Mouse (Mus musculus) stomach, postnatal 0 days (tissue): Measurements from ENCODE around the gene Abca3. TPM values are rescaled to one million over a fixed set of nuclear protein-coding genes. Genes with fewer than 3 reads are reported as not detected.
A peak's percentile ranks its signal among the peaks of the same experiment; 100 is the strongest.

Experiments
- ATAC-seq: fragments of 200-750 bp; cut with Nextera tagmentation; 2 replicates; pipeline ENCODE4 v1.8.0; 2017; ENCODE audit not compliant: low FRiP score, low TSS enrichment
- DNase-seq: peaks from one replicate; pipeline ENCODE4 v3.0.0-alpha.2; 2016; ENCODE audit warnings: low spot score
- H3K27ac ChIP-seq: fragments of 300-500 bp; sonication (generic); replicated peaks from 2 replicates; pipeline ENCODE4 v1.5.1; 2014; ENCODE audit warnings: mild to moderate bottlenecking, control low read depth
- H3K27me3 ChIP-seq: fragments of 300-500 bp; sonication (generic); 2 replicates; pipeline ENCODE4 v1.6.1; 2014; ENCODE audit warnings: low read length; ENCODE audit not compliant: control insufficient read depth, insufficient read depth
- H3K36me3 ChIP-seq: fragments of 300-500 bp; sonication (generic); 2 replicates; pipeline ENCODE4 v1.6.1; 2014; ENCODE audit warnings: low read length, mixed read lengths; ENCODE audit not compliant: control insufficient read depth, insufficient read depth
- H3K4me1 ChIP-seq: fragments of 300-500 bp; sonication (generic); replicated peaks from 2 replicates; pipeline ENCODE4 v1.6.1; 2014; ENCODE audit warnings: antibody characterized with exemption; ENCODE audit not compliant: control insufficient read depth, insufficient read depth
- H3K4me2 ChIP-seq: fragments of 300-500 bp; sonication (generic); replicated peaks from 2 replicates; pipeline ENCODE4 v1.6.1; 2014; ENCODE audit warnings: low read depth, mild to moderate bottlenecking, control low read depth, moderate library complexity
- H3K4me3 ChIP-seq: fragments of 300-500 bp; sonication (generic); 2 replicates; pipeline ENCODE4 v1.5.1; 2014; ENCODE audit warnings: low read depth, low read length, control low read depth
- H3K9ac ChIP-seq: fragments of 300-500 bp; sonication (generic); 2 replicates; pipeline ENCODE4 v1.6.1; 2014; ENCODE audit warnings: mild to moderate bottlenecking, low read length, control low read depth, mixed read lengths
- H3K9me3 ChIP-seq: fragments of 300-500 bp; sonication (generic); 2 replicates; pipeline ENCODE4 v1.6.1; 2016; ENCODE audit warnings: low read length; ENCODE audit not compliant: control insufficient read depth
- CTCF ChIP-seq: IDR thresholded peaks from 2 replicates; pipeline ENCODE4 v1.5.1; 2016; ENCODE audit warnings: antibody characterized with exemption, low read depth, mild to moderate bottlenecking, moderate library complexity
- EP300 ChIP-seq: optimal IDR thresholded peaks from 2 replicates; pipeline ENCODE3; 2016; ENCODE audit warnings: antibody characterized with exemption
- WGBS: fragments of 180-500 bp; shearing (Covaris S2); extraction: QIAGEN DNeasy Blood & Tissue Kit; methylation state at CpG from one replicate; pipeline ENCODE4 v1.1.7; 2014; 5-methylcytosine and 5-hydroxymethylcytosine counted together
- polyA plus RNA-seq: library from polyadenylated mRNA; unstranded; fragments of >200 nt; fragmentation: Nextera tagmentation; extraction: Ambion mirVana; gene quantifications from 2 replicates; pipeline ENCODE4 v1.2.1, GENCODE M21; 2015

Abca3 gene
- polyA plus RNA-seq, 1 experiment from 2014 or later, result 9.2 TPM

DNA sequence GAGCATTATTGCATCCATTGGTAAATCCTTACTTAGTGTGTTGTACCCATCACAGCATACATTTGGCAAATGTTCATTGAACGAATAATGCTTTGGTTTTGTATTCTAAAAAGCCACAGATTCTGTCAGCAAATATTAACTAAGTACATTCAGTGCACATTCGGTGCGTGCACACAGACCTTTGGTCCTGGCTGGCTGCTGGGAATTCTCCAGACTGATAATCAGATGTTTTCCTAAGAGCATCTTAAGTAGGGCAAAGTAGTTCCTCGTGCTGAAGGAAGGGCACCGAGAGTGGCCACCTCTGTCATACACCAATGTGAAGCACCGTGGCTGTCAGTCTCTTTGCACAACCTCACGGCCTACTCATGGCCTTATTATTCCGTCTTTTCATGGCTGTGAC, 7.3 kb downstream of the Abca3 start:
- Histone ChIP-seq H3K36me3 (no peaks in the 10 kb centered on the region), H3K4me1 (no peaks in the 10 kb centered on the region), H3K4me2 (no peak overlapping the region), H3K27ac (no peak overlapping the region; the same call in 1 of the 2 replicates), H3K4me3 (no peak overlapping the region), H3K9me3 (no peaks in the 10 kb centered on the region), H3K9ac (no peak overlapping the region), H3K27me3 (no peaks in the 10 kb centered on the region)
- no peak for ATAC-seq
- no peak for DNase-seq
- 74% methylated on average over 8 of the region's 8 CpGs for WGBS
- TF ChIP-seq CTCF (no peak), EP300 (no peak)

DNA sequence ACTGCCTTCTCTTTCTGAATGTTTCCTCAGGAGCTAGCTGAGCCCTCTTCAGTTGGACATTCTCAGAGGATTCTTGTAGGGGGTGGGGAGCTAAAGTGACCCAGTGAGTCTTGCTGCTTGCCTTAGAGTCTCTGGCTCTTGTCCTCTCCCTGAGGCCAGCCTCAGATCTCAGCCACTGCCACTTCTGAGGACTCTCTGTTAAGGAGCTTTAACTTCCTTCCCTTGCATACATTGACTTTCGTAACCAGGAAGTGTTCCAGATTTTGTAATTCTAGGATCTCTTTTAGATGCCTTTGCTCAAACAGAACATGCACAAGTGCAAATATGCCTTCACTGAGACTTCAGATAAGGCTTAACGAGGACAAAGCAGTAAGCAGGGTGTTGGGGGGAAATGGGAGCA, 8.2 kb downstream of the Abca3 start:
- DNase-seq, result peak; percentile 47
- Histone ChIP-seq H3K36me3 (no peaks in the 10 kb centered on the region), H3K9me3 (no peaks in the 10 kb centered on the region), H3K27me3 (no peaks in the 10 kb centered on the region), H3K27ac (peak overlapping the region; percentile 45; the same call in 1 of the 2 replicates), H3K4me3 (no peak overlapping the region), H3K9ac (no peak overlapping the region), H3K4me1 (no peaks in the 10 kb centered on the region), H3K4me2 (no peak overlapping the region)
- peak; percentile 27; the same call in 1 of the 2 replicates for ATAC-seq
- TF ChIP-seq CTCF (no peak), EP300 (no peak)
- whole genome bisulfite sequencing, result 42% methylated on average over 2 of the region's 2 CpGs

GRCm38 (mm10) chr17:24360841-24361240, 9.1 kb downstream of the Abca3 start:
- 70% methylated on average over 8 of the region's 8 CpGs for WGBS
- no peak overlapping the region for H3K4me3 ChIP-seq
- H3K27me3 ChIP-seq, result no peaks in the 10 kb centered on the region
- DNase-seq, result no peak
- H3K4me1 ChIP-seq, result no peaks in the 10 kb centered on the region
- no peak overlapping the region for H3K4me2 ChIP-seq
- no peak overlapping the region for H3K27ac ChIP-seq
- no peak overlapping the region for H3K9ac ChIP-seq
- no peak for ATAC-seq
- no peaks in the 10 kb centered on the region for H3K36me3 ChIP-seq
- no peaks in the 10 kb centered on the region for H3K9me3 ChIP-seq
- TF ChIP-seq EP300 (no peak), CTCF (no peak)

DNA sequence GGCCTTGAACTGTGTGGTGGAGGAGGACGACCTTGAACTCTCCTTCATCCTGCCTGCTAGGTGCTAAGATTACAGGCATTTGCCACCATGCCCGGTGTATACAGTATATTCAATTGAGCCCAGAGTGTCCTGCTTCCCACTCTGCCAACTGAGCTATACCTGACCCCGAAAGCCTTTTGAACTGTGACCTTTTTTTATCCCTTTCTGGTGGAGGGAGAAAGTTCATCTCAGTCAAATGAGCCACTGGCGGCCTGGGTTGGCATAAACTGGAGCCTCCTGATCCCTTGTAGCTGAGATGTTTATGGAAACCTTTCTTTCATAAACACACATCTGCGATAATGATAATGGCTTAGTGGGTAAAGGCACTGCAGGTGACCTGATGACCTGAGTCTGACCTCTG, 9.5 kb downstream of the Abca3 start:
- DNase-seq, result no peak
- no peak for TF ChIP-seq EP300
- TF ChIP-seq CTCF, result no peak
- Histone ChIP-seq H3K4me1 (no peaks in the 10 kb centered on the region), H3K36me3 (0 out of 2 replicates have a peak, but pooled peaks cover 2% of the 10 kb centered on the region), H3K9me3 (no peaks in the 10 kb centered on the region), H3K9ac (no peak overlapping the region), H3K27me3 (no peaks in the 10 kb centered on the region), H3K4me3 (no peak overlapping the region), H3K27ac (no peak overlapping the region), H3K4me2 (no peak overlapping the region)
- ATAC-seq, result no peak
- 65% methylated on average over 5 of the region's 5 CpGs for WGBS

- no peak for TF ChIP-seq CTCF
- TF ChIP-seq EP300, result no peak
- Histone ChIP-seq H3K4me1 (no peaks in the 10 kb centered on the region), H3K9ac (no peak overlapping the region), H3K4me2 (no peak overlapping the region), H3K4me3 (no peak overlapping the region), H3K9me3 (no peaks in the 10 kb centered on the region), H3K36me3 (0 out of 2 replicates have a peak, but pooled peaks cover 2% of the 10 kb centered on the region), H3K27ac (no peak overlapping the region), H3K27me3 (no peaks in the 10 kb centered on the region)
- peak; percentile 79 for ATAC-seq
- DNase-seq, result peak; percentile 47
- 58% methylated on average over 9 of the region's 9 CpGs for WGBS
Observed at GRCm38 (mm10) chr17:24362527-24362926, 10.8 kb downstream of the Abca3 start.

- H3K9ac ChIP-seq, result no peak overlapping the region
- no peaks in the 10 kb centered on the region for H3K27me3 ChIP-seq
- DNase-seq, result no peak
- no peaks in the 10 kb centered on the region for H3K9me3 ChIP-seq
- no peaks in the 10 kb centered on the region for H3K4me1 ChIP-seq
- no peak overlapping the region for H3K27ac ChIP-seq
- H3K4me3 ChIP-seq, result no peak overlapping the region
- H3K4me2 ChIP-seq, result no peak overlapping the region
- 0 out of 2 replicates have a peak, but pooled peaks cover 2% of the 10 kb centered on the region for H3K36me3 ChIP-seq
- no peak for ATAC-seq
- no peak for TF ChIP-seq EP300
- TF ChIP-seq CTCF, result no peak
- WGBS, result 88% methylated on average over 9 of the region's 9 CpGs
Observed at GRCm38 (mm10) chr17:24364461-24364860, 12.7 kb downstream of the Abca3 start.
